Mouse (Mus musculus): Measurements from ENCODE around the gene Gm10309. TPM values are rescaled to one million over a fixed set of nuclear protein-coding genes. Genes with fewer than 3 reads are reported as not detected.

Gm10309 gene
- polyA plus RNA-seq, 1 experiment from 2014 or later = 0.32 TPM

- peaks cover 4% of the 10 kb centered on the region; the same call in 1 of the 2 replicates for H3K4me1 ChIP-seq (ENCODE audit: control insufficient read depth, insufficient read depth, low read length)
- no peaks in the 10 kb centered on the region for H3K27me3 ChIP-seq (ENCODE audit: control insufficient read depth, insufficient read depth, low read length)
- WGBS = 68% methylated on average over 11 of the region's 11 CpGs
These were observed 28.5 kb upstream of the Gm10309 start for GRCm38 (mm10) chr17:86533549-86533851.

GRCm38 (mm10) chr17:86532783-86533548 is 27.9 kb upstream of the Gm10309 start:
- Histone ChIP-seq H3K36me3 (ENCODE audit: control insufficient read depth, insufficient read depth, low read length) (no peaks in the 10 kb centered on the region), H3K9ac (replicated peaks; ENCODE audit: low read depth, low read length) (no peak overlapping the region), H3K9me3 (ENCODE audit: control insufficient read depth, low read depth, low read length) (no peaks in the 10 kb centered on the region), H3K27ac (ENCODE audit: low read length) (no peak overlapping the region), H3K4me2 (replicated peaks; ENCODE audit: low read depth, low read length) (no peak overlapping the region), H3K4me3 (ENCODE audit: low read depth, low read length) (no peak overlapping the region), H3K4me1 (ENCODE audit: control insufficient read depth, insufficient read depth, low read length) (peaks cover 4% of the 10 kb centered on the region; the same call in 1 of the 2 replicates), H3K27me3 (ENCODE audit: control insufficient read depth, insufficient read depth, low read length) (no peaks in the 10 kb centered on the region)
- ATAC-seq (ENCODE audit: insufficient number of reproducible peaks, insufficient read depth, low FRiP score, low read depth) = no peak
- 62% methylated on average over 17 of the region's 17 CpGs for WGBS

More at GRCm38 (mm10) chr17:86533549-86533851, 28.5 kb upstream of the Gm10309 start:
- Histone ChIP-seq H3K27ac (ENCODE audit: low read length) (no peak overlapping the region), H3K9ac (replicated peaks; ENCODE audit: low read depth, low read length) (no peak overlapping the region), H3K36me3 (ENCODE audit: control insufficient read depth, insufficient read depth, low read length) (no peaks in the 10 kb centered on the region), H3K4me2 (replicated peaks; ENCODE audit: low read depth, low read length) (no peak overlapping the region), H3K9me3 (ENCODE audit: control insufficient read depth, low read depth, low read length) (no peaks in the 10 kb centered on the region), H3K4me3 (ENCODE audit: low read depth, low read length) (no peak overlapping the region)
- no peak for ATAC-seq (ENCODE audit: insufficient number of reproducible peaks, insufficient read depth, low FRiP score, low read depth)

- Histone ChIP-seq H3K4me3 (ENCODE audit: low read depth, low read length) (no peak overlapping the region), H3K27me3 (ENCODE audit: control insufficient read depth, insufficient read depth, low read length) (no peaks in the 10 kb centered on the region), H3K4me2 (replicated peaks; ENCODE audit: low read depth, low read length) (no peak overlapping the region), H3K4me1 (ENCODE audit: control insufficient read depth, insufficient read depth, low read length) (peaks cover 4% of the 10 kb centered on the region; the same call in 1 of the 2 replicates), H3K9ac (replicated peaks; ENCODE audit: low read depth, low read length) (no peak overlapping the region), H3K27ac (ENCODE audit: low read length) (no peak overlapping the region), H3K36me3 (ENCODE audit: control insufficient read depth, insufficient read depth, low read length) (no peaks in the 10 kb centered on the region), H3K9me3 (ENCODE audit: control insufficient read depth, low read depth, low read length) (no peaks in the 10 kb centered on the region)
- 83% methylated on average over 6 of the region's 6 CpGs for WGBS
- no peak for ATAC-seq (ENCODE audit: insufficient number of reproducible peaks, insufficient read depth, low FRiP score, low read depth)
These were observed 26.2 kb upstream of the Gm10309 start for GRCm38 (mm10) chr17:86531231-86531630.

- Histone ChIP-seq H3K4me1 (ENCODE audit: control insufficient read depth, insufficient read depth, low read length) (peaks cover 4% of the 10 kb centered on the region; the same call in 1 of the 2 replicates), H3K27me3 (ENCODE audit: control insufficient read depth, insufficient read depth, low read length) (no peaks in the 10 kb centered on the region), H3K36me3 (ENCODE audit: control insufficient read depth, insufficient read depth, low read length) (no peaks in the 10 kb centered on the region), H3K4me2 (replicated peaks; ENCODE audit: low read depth, low read length) (no peak overlapping the region), H3K4me3 (ENCODE audit: low read depth, low read length) (no peak overlapping the region), H3K9ac (replicated peaks; ENCODE audit: low read depth, low read length) (no peak overlapping the region), H3K27ac (ENCODE audit: low read length) (no peak overlapping the region), H3K9me3 (ENCODE audit: control insufficient read depth, low read depth, low read length) (no peaks in the 10 kb centered on the region)
- WGBS = 59% methylated on average over 4 of the region's 4 CpGs
- ATAC-seq (ENCODE audit: insufficient number of reproducible peaks, insufficient read depth, low FRiP score, low read depth) = no peak
These were observed 24.4 kb upstream of the Gm10309 start for GRCm38 (mm10) chr17:86529411-86529810.

- WGBS = 84% methylated on average over 10 of the region's 10 CpGs
- Histone ChIP-seq H3K9me3 (ENCODE audit: control insufficient read depth, low read depth, low read length) (no peaks in the 10 kb centered on the region), H3K4me2 (replicated peaks; ENCODE audit: low read depth, low read length) (no peak overlapping the region), H3K36me3 (ENCODE audit: control insufficient read depth, insufficient read depth, low read length) (no peaks in the 10 kb centered on the region), H3K4me3 (ENCODE audit: low read depth, low read length) (no peak overlapping the region), H3K4me1 (ENCODE audit: control insufficient read depth, insufficient read depth, low read length) (peaks cover 4% of the 10 kb centered on the region; the same call in 1 of the 2 replicates), H3K27ac (ENCODE audit: low read length) (no peak overlapping the region), H3K9ac (replicated peaks; ENCODE audit: low read depth, low read length) (no peak overlapping the region), H3K27me3 (ENCODE audit: control insufficient read depth, insufficient read depth, low read length) (no peaks in the 10 kb centered on the region)
- no peak for ATAC-seq (ENCODE audit: insufficient number of reproducible peaks, insufficient read depth, low FRiP score, low read depth)
These were observed 24.0 kb upstream of the Gm10309 start for GRCm38 (mm10) chr17:86529003-86529402.

GRCm38 (mm10) chr17:86527298-86527697 is 22.3 kb upstream of the Gm10309 start:
- no peaks in the 10 kb centered on the region for H3K4me1 ChIP-seq (ENCODE audit: control insufficient read depth, insufficient read depth, low read length)
- no peak overlapping the region for H3K9ac ChIP-seq (replicated peaks; ENCODE audit: low read depth, low read length)
- H3K4me2 ChIP-seq (replicated peaks; ENCODE audit: low read depth, low read length) = no peak overlapping the region
- no peak overlapping the region for H3K27ac ChIP-seq (ENCODE audit: low read length)
- no peaks in the 10 kb centered on the region for H3K36me3 ChIP-seq (ENCODE audit: control insufficient read depth, insufficient read depth, low read length)
- no peak for ATAC-seq (ENCODE audit: insufficient number of reproducible peaks, insufficient read depth, low FRiP score, low read depth)
- 85% methylated on average over 5 of the region's 5 CpGs for WGBS
- no peak overlapping the region for H3K4me3 ChIP-seq (ENCODE audit: low read depth, low read length)
- H3K27me3 ChIP-seq (ENCODE audit: control insufficient read depth, insufficient read depth, low read length) = no peaks in the 10 kb centered on the region
- H3K9me3 ChIP-seq (ENCODE audit: control insufficient read depth, low read depth, low read length) = no peaks in the 10 kb centered on the region

- H3K9me3 ChIP-seq (ENCODE audit: control insufficient read depth, low read depth, low read length) = no peaks in the 10 kb centered on the region
- H3K4me3 ChIP-seq (ENCODE audit: low read depth, low read length) = no peak overlapping the region
- no peak overlapping the region for H3K4me2 ChIP-seq (replicated peaks; ENCODE audit: low read depth, low read length)
- ATAC-seq (ENCODE audit: insufficient number of reproducible peaks, insufficient read depth, low FRiP score, low read depth) = no peak
- H3K4me1 ChIP-seq (ENCODE audit: control insufficient read depth, insufficient read depth, low read length) = no peaks in the 10 kb centered on the region
- H3K36me3 ChIP-seq (ENCODE audit: control insufficient read depth, insufficient read depth, low read length) = no peaks in the 10 kb centered on the region
- H3K27ac ChIP-seq (ENCODE audit: low read length) = no peak overlapping the region
- WGBS = 64% methylated on average over 7 of the region's 7 CpGs
- H3K27me3 ChIP-seq (ENCODE audit: control insufficient read depth, insufficient read depth, low read length) = no peaks in the 10 kb centered on the region
- H3K9ac ChIP-seq (replicated peaks; ENCODE audit: low read depth, low read length) = no peak overlapping the region
These were observed 21.0 kb upstream of the Gm10309 start for GRCm38 (mm10) chr17:86526016-86526415.

GRCm38 (mm10) chr17:86525075-86525474 is 20.0 kb upstream of the Gm10309 start:
- Histone ChIP-seq H3K4me1 (ENCODE audit: control insufficient read depth, insufficient read depth, low read length) (no peaks in the 10 kb centered on the region), H3K4me3 (ENCODE audit: low read depth, low read length) (no peak overlapping the region), H3K9me3 (ENCODE audit: control insufficient read depth, low read depth, low read length) (no peaks in the 10 kb centered on the region), H3K36me3 (ENCODE audit: control insufficient read depth, insufficient read depth, low read length) (no peaks in the 10 kb centered on the region), H3K27ac (ENCODE audit: low read length) (no peak overlapping the region), H3K27me3 (ENCODE audit: control insufficient read depth, insufficient read depth, low read length) (no peaks in the 10 kb centered on the region), H3K4me2 (replicated peaks; ENCODE audit: low read depth, low read length) (no peak overlapping the region), H3K9ac (replicated peaks; ENCODE audit: low read depth, low read length) (no peak overlapping the region)
- WGBS = 87% methylated on average over 2 of the region's 2 CpGs
- ATAC-seq (ENCODE audit: insufficient number of reproducible peaks, insufficient read depth, low FRiP score, low read depth) = no peak

GRCm38 (mm10) chr17:86523843-86524242 is 18.8 kb upstream of the Gm10309 start:
- no peak for ATAC-seq (ENCODE audit: insufficient number of reproducible peaks, insufficient read depth, low FRiP score, low read depth)
- Histone ChIP-seq H3K27ac (ENCODE audit: low read length) (no peak overlapping the region), H3K4me3 (ENCODE audit: low read depth, low read length) (no peak overlapping the region), H3K4me2 (replicated peaks; ENCODE audit: low read depth, low read length) (no peak overlapping the region), H3K9ac (replicated peaks; ENCODE audit: low read depth, low read length) (no peak overlapping the region), H3K27me3 (ENCODE audit: control insufficient read depth, insufficient read depth, low read length) (no peaks in the 10 kb centered on the region), H3K36me3 (ENCODE audit: control insufficient read depth, insufficient read depth, low read length) (no peaks in the 10 kb centered on the region), H3K4me1 (ENCODE audit: control insufficient read depth, insufficient read depth, low read length) (no peaks in the 10 kb centered on the region), H3K9me3 (ENCODE audit: control insufficient read depth, low read depth, low read length) (no peaks in the 10 kb centered on the region)
- 82% methylated on average over 10 of the region's 10 CpGs for WGBS

Measured in stomach, embryonic 14.5 days (tissue).